Mouse (Mus musculus): ENCODE data around the gene Tmem207.
"Not testable (repeated sequence)": the region's sequence is repeated elsewhere in the genome, so short reads cannot be mapped to it uniquely, and the experiment has no call there.

The Tmem207 gene

GRCm38 (mm10) chr16:26526669-26527068 is at the start of gene Tmem207:
Gene Tmem207 (minus strand): TSS chr16:26526769.
- DNase-seq (ENCODE audit: low spot score) = no peak

- DNase-seq (ENCODE audit: low spot score) = no peak
Measured at GRCm38 (mm10) chr16:26574173-26574572, 47.6 kb upstream of the Tmem207 start.

- no peak for DNase-seq (ENCODE audit: low spot score)
Measured at GRCm38 (mm10) chr16:26571836-26572235, 45.3 kb upstream of the Tmem207 start.

GRCm38 (mm10) chr16:26569387-26569978 is 42.9 kb upstream of the Tmem207 start:
- no peak for DNase-seq (ENCODE audit: low spot score)

GRCm38 (mm10) chr16:26562771-26563170 is 36.2 kb upstream of the Tmem207 start:
- no peak for DNase-seq (ENCODE audit: low spot score)

- DNase-seq (ENCODE audit: low spot score) = no peak
Measured at GRCm38 (mm10) chr16:26561743-26562142, 35.2 kb upstream of the Tmem207 start.

GRCm38 (mm10) chr16:26558797-26559196 is 32.2 kb upstream of the Tmem207 start:
- no peak for DNase-seq (ENCODE audit: low spot score)

GRCm38 (mm10) chr16:26552234-26552633 is 25.7 kb upstream of the Tmem207 start:
- no peak for DNase-seq (ENCODE audit: low spot score)

- no peak for DNase-seq (ENCODE audit: low spot score)
Measured at GRCm38 (mm10) chr16:26549221-26549620, 22.7 kb upstream of the Tmem207 start.

GRCm38 (mm10) chr16:26546879-26547206 is 20.3 kb upstream of the Tmem207 start:
- DNase-seq (ENCODE audit: low spot score) = no peak

GRCm38 (mm10) chr16:26546170-26546878 is 19.8 kb upstream of the Tmem207 start:
- no peak for DNase-seq (ENCODE audit: low spot score)

GRCm38 (mm10) chr16:26532287-26532686 is 5.7 kb upstream of the Tmem207 start:
- no peak for DNase-seq (ENCODE audit: low spot score)

GRCm38 (mm10) chr16:26530451-26530850 is 3.9 kb upstream of the Tmem207 start:
- no peak for DNase-seq (ENCODE audit: low spot score)

GRCm38 (mm10) chr16:26527931-26528666 is 1.5 kb upstream of the Tmem207 start:
- no peak for DNase-seq (ENCODE audit: low spot score)

GRCm38 (mm10) chr16:26525832-26526231 is 737 bp downstream of the Tmem207 start:
- DNase-seq (ENCODE audit: low spot score) = no peak

- DNase-seq (ENCODE audit: low spot score) = peak; percentile 16
Measured at GRCm38 (mm10) chr16:26519596-26519995, 7.0 kb downstream of the Tmem207 start.

GRCm38 (mm10) chr16:26504961-26505360 is 21.6 kb downstream of the Tmem207 start:
- no peak for DNase-seq (ENCODE audit: low spot score)

GRCm38 (mm10) chr16:26500738-26501137 is 25.8 kb downstream of the Tmem207 start:
- DNase-seq (ENCODE audit: low spot score) = no peak

- DNase-seq (ENCODE audit: low spot score) = not testable (repeated sequence)
Measured at GRCm38 (mm10) chr16:26499705-26500104, 26.9 kb downstream of the Tmem207 start.

GRCm38 (mm10) chr16:26495721-26496120 is 30.8 kb downstream of the Tmem207 start:
- peak; percentile 13 for DNase-seq (ENCODE audit: low spot score)

- no peak for DNase-seq (ENCODE audit: low spot score)
Measured at GRCm38 (mm10) chr16:26471254-26471653, 55.3 kb downstream of the Tmem207 start.

- DNase-seq (ENCODE audit: low spot score) = no peak
Measured at GRCm38 (mm10) chr16:26466535-26466934, 60.0 kb downstream of the Tmem207 start.

- DNase-seq (ENCODE audit: low spot score) = no peak
Measured at GRCm38 (mm10) chr16:26462835-26463234, 63.7 kb downstream of the Tmem207 start, which contains the start of gene Cldn16. Gene Cldn16 (plus strand): TSS chr16:26463135.
